ENCODE assay signal across 14 mouse cellular contexts in the genomic region with DNA sequence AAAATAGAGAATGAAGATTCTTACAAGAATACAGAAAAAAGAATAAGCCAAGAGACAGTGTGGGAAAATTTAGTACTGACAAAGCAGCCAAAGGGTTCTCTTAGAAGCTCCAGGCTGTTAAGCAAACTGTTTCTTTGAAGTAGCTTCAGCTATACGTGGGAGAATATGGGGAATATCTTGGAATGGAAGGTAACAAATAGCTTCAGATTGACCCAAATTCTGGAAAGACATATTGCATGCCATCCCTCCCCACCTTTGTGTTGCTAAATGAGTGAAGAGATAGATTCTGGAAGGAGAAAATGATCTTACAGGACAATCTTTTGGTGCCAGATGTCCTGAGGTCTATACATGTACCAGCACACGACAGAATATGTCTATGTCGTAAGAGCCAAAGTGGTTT.
"Had no signal": no experiment of that assay in that cellular context is flagged by ENCODE, and none has a peak within 500 bp of the region (broad histone marks: within the 10 kb centered on the region; RNA-seq: fewer than 3 reads in every experiment).

No protein-coding gene starts in this region.

- DNase-seq: kidney, adult 18-20 months; kidney, adult 9 months; kidney, postnatal 25 days; layer of hippocampus, adult 9-11 months; liver, postnatal 0 days; lung, embryonic 14.5 days; retina, postnatal 1 day; thymus, adult 2 months; thymus, postnatal 14 days; thymus, postnatal 4 days had no signal

- ATAC-seq: intestine, embryonic 16.5 days; liver, postnatal 0 days; lung, postnatal 0 days; midbrain, embryonic 13.5 days; midbrain, embryonic 16.5 days had no signal
